Mouse (Mus musculus) adrenal gland, postnatal 14 days (tissue): ENCODE data around the gene Pla2g7. TPM values are rescaled to one million over a fixed set of nuclear protein-coding genes. Genes with fewer than 3 reads are reported as not detected.
"Not testable (repeated sequence)": the region's sequence is repeated elsewhere in the genome, so short reads cannot be mapped to it uniquely, and the experiment has no call there.

Experiments used
- DNase-seq: peaks from one replicate; pipeline ENCODE4 v3.0.0; 2021; ENCODE audit warnings: mixed read lengths
- long read RNA-seq, 2 experiments: library from polyadenylated mRNA; stranded (forward); transcript quantifications; one replicate each; pipeline ENCODE4 v2.0.0; 2021
- total RNA-seq: library from RNA; stranded (reverse); gene quantifications from 2 replicates; pipeline ENCODE4 v1.2.3, GENCODE M21; 2021

Pla2g7 gene
- total RNA-seq: 23.3 and 26.2 TPM in 2 replicates
- long read RNA-seq, experiment 1, transcript Pla2g7-201 (12 exons, 2,097 nt): major isoform, 27 of 28 reads
- long read RNA-seq, experiment 1, partial matches to known transcripts: 0 of 28 reads
- long read RNA-seq, experiment 1, other reads (novel, unspliced or antisense): 1 of 28 reads
- long read RNA-seq, experiment 2, transcript Pla2g7-201 (12 exons, 2,097 nt): major isoform, 21 of 27 reads
- long read RNA-seq, experiment 2, partial matches to known transcripts: 3 of 27 reads
- long read RNA-seq, experiment 2, other reads (novel, unspliced or antisense): 2 of 27 reads

- DNase-seq: peak; percentile 56
Measured at GRCm38 (mm10) chr17:43567992-43568888, at the start of gene Pla2g7. Pla2g7 (plus strand) TSS chr17:43568098.

GRCm38 (mm10) chr17:43518644-43519409 is 49.1 kb upstream of the Pla2g7 start:
- peak; percentile 73 for DNase-seq

DNA sequence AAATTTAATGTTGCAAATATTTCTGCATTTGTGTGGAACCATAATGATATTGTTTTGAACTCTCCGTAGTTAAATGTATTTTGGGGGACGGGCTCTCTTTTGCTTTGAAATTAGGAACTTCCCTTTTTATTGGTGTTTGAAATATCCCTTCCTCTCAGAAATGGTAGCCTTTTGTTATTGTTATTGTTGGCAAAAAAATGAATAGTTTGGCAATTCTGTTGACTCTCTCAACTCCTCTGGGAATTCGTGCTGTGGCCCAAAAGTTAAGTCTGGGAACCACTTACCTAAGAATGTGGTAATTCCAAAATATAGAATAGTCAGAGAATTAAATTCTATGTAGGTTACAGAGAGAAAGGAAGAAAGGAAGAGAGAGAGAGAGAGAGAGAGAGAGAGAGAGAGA is 47.7 kb upstream of the Pla2g7 start:
- DNase-seq: no peak

- peak; percentile 24 for DNase-seq
Measured at GRCm38 (mm10) chr17:43530507-43530906, 37.4 kb upstream of the Pla2g7 start.

- DNase-seq: no peak
Measured at GRCm38 (mm10) chr17:43531192-43531591, 36.7 kb upstream of the Pla2g7 start.

GRCm38 (mm10) chr17:43534362-43535222 is 33.3 kb upstream of the Pla2g7 start:
- peak; percentile 49 for DNase-seq

DNA sequence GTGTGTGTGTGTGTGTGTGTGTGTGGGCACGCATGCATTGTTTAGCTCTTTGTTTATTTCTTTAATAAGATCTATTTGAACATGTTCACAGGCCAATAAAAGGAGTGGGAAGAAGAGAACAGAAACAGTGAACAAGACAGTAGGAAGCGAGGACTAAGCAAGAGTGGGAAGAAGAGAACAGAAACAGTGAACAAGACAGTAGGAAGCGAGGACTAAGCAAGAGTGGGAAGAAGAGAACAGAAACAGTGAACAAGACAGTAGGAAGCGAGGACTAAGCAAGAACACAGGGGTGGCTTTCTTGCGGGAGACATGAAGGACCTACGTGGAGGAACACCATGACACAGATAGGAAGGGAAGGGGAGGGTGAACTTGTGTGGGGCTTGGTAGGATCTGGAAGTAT is 31.1 kb upstream of the Pla2g7 start:
- not testable (repeated sequence) for DNase-seq

- DNase-seq: no peak
Measured at GRCm38 (mm10) chr17:43538767-43539166, 29.1 kb upstream of the Pla2g7 start.

DNA sequence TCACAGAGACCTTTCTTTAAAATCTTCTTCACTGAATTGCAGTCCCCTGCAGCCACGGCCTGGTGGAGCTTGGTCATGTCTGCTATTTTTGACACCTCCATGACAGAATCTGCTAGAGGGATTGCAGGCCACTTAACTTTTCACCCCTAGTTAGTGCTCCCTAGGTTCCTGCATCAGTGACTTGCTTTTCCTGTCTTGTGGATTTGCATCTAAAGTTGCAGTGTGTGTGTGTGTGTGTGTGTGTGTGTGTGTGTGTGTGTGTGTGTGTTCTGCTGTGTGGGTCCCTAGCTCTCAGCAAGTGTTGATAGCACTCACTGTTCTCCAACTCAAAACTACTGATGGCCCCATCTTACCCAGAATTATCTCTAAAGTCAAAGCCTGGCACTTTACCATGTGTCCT is 24.4 kb upstream of the Pla2g7 start, which contains the start of gene Ankrd66:
Gene Ankrd66 (minus strand): TSS at position 101 of the 400 bp plus-strand sequence.
- no peak for DNase-seq

GRCm38 (mm10) chr17:43544040-43544439 is 23.9 kb upstream of the Pla2g7 start:
- DNase-seq: no peak

DNA sequence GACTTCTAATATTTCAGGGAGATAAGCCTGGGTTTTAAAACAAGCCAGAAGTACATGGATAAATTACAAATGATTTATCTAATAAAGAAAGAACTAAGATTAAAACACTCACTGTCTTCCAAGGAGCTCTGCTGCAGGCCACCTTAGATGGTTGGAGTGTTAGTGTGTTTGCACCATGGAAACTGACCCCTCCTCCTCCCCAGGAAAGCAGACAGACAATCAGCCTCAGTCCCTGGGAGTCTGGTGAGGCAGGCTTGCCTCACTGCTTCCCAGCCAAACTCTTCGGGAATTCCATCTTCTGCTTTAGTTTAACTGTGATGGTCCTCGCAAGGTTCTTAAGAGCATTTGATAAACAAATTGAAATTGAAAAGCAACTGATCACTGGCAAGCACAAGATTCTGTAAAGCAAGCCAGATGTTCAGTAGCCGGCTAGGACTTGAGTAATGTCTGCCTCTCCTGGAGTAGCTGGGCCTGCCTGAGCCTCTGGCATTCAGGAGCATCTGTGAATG is 16.7 kb upstream of the Pla2g7 start:
- no peak for DNase-seq

- DNase-seq: peak; percentile 23
Measured at GRCm38 (mm10) chr17:43554516-43555403, 13.1 kb upstream of the Pla2g7 start.

DNA sequence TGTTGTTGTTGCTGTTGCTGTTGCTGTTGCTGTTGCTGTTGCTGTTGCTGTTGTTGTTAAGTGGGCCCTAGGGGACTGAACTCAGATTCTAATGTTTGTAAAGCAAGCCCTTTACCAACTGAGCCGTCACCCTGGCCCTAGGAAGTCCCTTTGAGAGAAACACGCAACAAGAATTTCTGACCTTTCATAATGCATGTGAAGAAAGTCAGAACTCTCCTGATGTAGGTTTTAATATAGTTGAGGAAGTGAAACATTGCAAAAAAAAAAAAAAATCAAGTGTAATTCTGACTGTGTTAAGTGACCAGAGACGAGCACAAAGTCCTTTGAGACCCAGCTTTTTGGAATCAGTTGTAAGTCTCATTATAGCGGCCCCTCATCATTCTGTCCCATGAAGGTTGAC is 10.8 kb upstream of the Pla2g7 start:
- no peak for DNase-seq

DNA sequence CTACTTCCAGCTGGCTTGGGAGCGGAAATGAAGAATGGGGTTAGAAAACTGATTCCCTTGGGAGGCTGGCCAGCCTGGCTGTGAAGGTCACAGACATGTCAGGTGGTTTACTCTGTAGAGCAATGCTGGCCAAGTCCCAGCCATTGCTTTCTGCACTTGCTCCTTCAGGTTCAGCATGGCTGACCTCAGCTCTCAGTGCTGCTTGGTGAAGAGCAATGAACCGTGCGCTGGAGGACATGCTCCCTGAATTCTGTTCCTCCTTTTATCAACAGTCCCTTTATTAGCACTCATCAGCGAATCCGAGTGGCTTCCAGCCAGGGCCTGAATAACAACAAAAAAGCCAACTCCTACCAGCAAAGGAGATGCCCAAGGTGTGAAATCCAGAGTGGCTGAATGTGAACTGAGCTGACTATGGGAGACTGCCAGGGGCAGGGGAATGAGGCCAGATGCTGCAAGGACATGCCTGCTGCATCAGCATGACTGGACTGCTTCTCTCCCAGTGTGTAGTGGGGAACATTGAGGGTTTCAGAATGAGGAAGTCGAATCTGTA is 10.3 kb upstream of the Pla2g7 start:
- peak; percentile 74 for DNase-seq

DNA sequence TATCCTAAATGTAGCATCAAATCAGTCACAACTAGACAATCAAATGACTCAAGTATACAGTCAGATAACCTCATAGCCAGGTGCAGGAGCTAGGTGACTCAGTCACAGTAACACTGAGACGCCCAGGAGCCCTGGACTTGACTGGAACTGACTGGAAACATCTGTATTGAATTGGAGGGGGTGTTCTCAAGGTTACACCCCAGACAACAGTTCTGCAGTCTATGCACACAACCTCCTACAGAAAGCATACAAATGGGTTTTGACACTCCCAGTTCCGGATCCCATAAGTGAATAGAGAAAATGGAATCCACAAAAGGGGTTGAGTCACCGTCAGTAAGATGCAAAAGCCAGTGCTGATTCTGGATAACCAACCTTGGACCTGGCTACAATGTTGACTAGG is 9.2 kb upstream of the Pla2g7 start:
- DNase-seq: no peak

DNA sequence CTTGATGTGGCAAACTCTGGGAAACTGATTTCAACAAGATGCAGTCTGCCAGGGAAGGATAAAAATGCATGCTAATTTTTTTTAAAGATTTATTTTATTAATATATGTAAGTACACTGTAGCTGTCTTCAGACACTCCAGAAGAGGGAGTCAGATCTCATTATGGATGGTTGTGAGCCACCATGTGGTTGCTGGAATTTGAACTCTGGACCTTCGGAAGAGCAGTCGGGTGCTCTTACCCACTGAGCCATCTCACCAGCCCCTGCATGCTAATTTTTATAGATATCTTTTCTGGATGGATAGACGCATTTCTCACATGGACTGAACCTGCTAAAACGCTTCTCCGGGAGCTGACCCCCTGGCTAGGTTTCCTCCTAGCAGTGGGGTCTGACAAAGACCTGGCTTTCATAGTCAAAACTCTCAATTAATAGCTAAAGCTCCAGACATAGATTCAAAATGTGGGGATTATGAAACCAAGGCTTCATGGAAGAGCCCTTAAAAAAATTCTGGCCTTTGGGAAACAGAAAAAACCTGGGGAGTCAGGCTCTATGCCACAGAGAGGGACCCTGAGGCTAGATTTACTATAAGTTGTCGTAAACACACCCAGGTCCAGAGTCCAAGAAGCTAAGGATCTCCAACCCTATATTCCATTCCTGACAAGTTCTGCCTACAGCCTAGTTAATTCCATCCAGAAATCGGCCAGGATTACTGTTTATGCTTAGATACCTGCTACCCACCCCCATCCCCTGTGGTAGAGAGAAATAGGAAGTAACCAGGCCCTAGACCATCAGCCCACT is 4.5 kb upstream of the Pla2g7 start:
- no peak for DNase-seq

DNA sequence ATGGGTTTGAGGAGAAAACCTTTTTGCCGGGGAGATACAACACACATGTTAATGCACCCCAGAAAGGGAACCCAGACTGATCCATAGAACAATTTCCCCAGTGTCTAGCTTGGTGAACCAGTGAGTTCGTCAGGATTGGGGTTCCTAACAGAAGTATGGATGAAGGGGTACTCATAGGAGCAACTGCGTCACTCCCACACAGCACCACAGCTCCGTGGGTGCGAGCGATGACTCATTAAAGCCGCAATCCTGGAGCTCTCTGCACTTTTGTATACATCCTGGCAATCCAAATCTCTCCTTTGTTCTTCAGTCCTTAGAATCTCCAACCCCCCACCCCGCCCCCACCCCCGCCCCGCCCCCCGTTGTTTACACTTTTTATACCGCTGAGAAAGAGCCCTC is 306 bp upstream of the Pla2g7 start:
- no peak for DNase-seq

GRCm38 (mm10) chr17:43569287-43569686 is 1.4 kb downstream of the Pla2g7 start:
- DNase-seq: no peak

GRCm38 (mm10) chr17:43573624-43574073 is 5.8 kb downstream of the Pla2g7 start:
- DNase-seq: no peak
